Mouse (Mus musculus) bone marrow, adult 2 months (tissue): ENCODE results near the gene Zbtb7a. TPM values are rescaled to one million over a fixed set of nuclear protein-coding genes. Genes with fewer than 3 reads are reported as not detected.

ENCODE experiments used
- H3K27ac ChIP-seq: fragments of 200-500 bp; 2 replicates; pipeline ENCODE4 v1.5.1; 2012; ENCODE audit warnings: low read depth, mild to moderate bottlenecking, control low read depth, inconsistent platforms, low read length; ENCODE audit not compliant: control insufficient read depth, poor library complexity, insufficient read depth
- H3K4me1 ChIP-seq: fragments of 200-500 bp; 2 replicates; pipeline ENCODE4 v1.6.1; 2011; ENCODE audit warnings: low read length; ENCODE audit not compliant: control insufficient read depth, insufficient read depth
- H3K4me3 ChIP-seq: fragments of 200-500 bp; replicated peaks from 2 replicates; pipeline ENCODE3; 2011; ENCODE audit warnings: mild to moderate bottlenecking, low read depth, low read length, control low read depth; ENCODE audit not compliant: control insufficient read depth
- CTCF ChIP-seq: fragments of 200-500 bp; IDR thresholded peaks from 2 replicates; pipeline ENCODE4 v1.5.1; 2011; ENCODE audit warnings: low read length, control low read depth; ENCODE audit not compliant: control insufficient read depth, insufficient read depth
- POLR2A ChIP-seq: fragments of 200-500 bp; IDR thresholded peaks from 2 replicates; pipeline ENCODE4 v1.6.1; 2011; ENCODE audit warnings: low read depth, mild to moderate bottlenecking, control low read depth, low read length, borderline replicate concordance; ENCODE audit not compliant: control insufficient read depth
- WGBS: fragments of 180-500 bp; shearing (Covaris S2); methylation state at CpG from one replicate; pipeline ENCODE4 v1.1.7; 2018; 5-methylcytosine and 5-hydroxymethylcytosine counted together
- polyA plus RNA-seq: library from polyadenylated mRNA; stranded (reverse); fragments of >200 nt; gene quantifications from 2 replicates; pipeline ENCODE4 v1.2.4, GENCODE M21; 2011; ENCODE audit warnings: low replicate concordance; ENCODE audit not compliant: missing spikeins, insufficient read depth, insufficient read length

Zbtb7a gene
- polyA plus RNA-seq, 1 experiment: 28.2 TPM

DNA sequence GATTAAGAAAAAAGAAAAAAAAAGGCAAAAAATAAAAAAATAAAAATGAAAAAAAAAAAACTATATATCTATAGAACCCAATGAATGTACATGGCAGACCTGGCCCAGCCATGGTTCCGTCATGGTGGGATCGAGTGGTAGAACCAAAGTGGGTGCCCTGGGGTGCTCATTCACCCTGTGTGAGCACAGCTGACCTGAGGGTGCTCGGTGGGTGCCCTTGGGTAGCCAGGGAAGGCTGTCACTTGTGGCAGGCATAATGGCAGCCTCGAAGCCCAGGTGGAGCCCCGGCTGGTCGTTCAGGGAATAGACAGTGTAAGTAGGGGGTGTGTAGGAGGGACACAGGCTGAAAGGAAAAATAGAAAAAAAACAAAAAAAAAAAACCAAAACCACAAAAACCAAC is 16.2 kb downstream of the Zbtb7a start:
- no peak overlapping the region for H3K27ac ChIP-seq
- 60% methylated on average over 6 of the region's 6 CpGs for WGBS
- no peak overlapping the region for H3K4me3 ChIP-seq
- no peak for TF ChIP-seq CTCF
- no peak for TF ChIP-seq POLR2A
- H3K4me1 ChIP-seq: no peaks in the 10 kb centered on the region

DNA sequence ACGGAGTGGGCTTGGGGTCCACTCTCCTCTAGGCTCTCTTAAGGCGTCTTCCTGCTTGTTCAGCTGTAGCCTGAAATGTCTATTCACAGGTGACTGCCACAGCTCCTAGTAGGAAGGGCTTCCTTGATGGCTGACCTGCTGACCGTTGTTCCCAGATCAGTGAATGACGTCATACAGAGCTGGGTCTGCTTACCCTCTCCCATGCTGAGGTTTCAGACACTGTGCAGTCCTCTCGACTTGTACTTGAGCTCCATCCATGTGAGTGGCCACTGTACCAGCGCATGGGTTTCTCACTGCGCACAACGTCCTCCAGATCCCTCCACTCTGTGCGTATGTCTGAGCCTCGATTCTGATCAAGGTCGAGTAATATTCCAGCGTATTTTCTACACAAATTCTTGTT is 17.6 kb downstream of the Zbtb7a start:
- WGBS: 71% methylated on average over 12 of the region's 12 CpGs
- no peak overlapping the region for H3K4me3 ChIP-seq
- H3K4me1 ChIP-seq: no peaks in the 10 kb centered on the region
- no peak overlapping the region for H3K27ac ChIP-seq
- TF ChIP-seq CTCF (no peak), POLR2A (no peak)

DNA sequence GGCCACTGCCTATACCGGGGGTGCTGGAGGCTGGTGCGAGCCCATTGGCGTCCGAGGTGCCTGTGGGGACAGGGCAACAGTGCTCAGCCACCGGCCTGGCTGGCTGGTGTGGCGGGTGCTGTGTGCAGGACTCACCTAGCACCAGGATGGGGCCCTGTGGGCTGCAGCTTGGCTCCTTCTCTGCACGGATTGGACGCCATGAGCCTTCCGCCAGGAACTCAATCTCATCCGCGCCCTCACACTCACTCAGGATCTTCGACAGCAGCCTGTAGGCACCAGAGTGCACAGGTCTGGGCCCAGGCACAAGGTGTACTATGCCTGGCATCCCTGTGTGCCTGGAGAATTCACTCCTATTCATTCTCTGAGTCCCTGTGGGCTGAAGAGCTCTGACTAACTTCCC is 19.3 kb downstream of the Zbtb7a start:
- Histone ChIP-seq H3K4me3 (no peak overlapping the region), H3K4me1 (no peaks in the 10 kb centered on the region), H3K27ac (no peak overlapping the region)
- TF ChIP-seq POLR2A (no peak), CTCF (no peak)
- 94% methylated on average over 12 of the region's 12 CpGs for WGBS

DNA sequence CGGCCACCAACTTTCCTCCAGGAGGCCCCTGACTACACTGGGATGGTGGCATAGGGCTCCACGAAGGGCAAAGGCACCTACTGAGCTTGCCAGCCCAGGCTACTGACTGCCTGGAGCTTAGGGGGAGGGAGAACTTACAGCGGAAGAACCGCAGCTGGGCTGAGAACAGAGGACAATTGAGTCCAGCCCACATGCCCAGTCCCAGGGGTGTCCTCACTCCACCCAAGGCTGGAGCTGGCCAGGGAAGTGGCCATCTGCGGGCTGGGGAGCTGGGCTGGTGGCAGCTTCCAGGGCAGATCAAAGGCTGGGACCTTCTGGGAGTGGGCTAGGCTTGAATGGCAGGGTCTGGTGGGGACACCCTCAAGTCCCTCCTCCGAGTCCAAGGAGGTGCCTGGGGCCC is 19.7 kb downstream of the Zbtb7a start:
- TF ChIP-seq POLR2A (no peak), CTCF (no peak)
- H3K4me3 ChIP-seq: no peak overlapping the region
- WGBS: 88% methylated on average over 6 of the region's 6 CpGs
- no peaks in the 10 kb centered on the region for H3K4me1 ChIP-seq
- no peak overlapping the region for H3K27ac ChIP-seq

DNA sequence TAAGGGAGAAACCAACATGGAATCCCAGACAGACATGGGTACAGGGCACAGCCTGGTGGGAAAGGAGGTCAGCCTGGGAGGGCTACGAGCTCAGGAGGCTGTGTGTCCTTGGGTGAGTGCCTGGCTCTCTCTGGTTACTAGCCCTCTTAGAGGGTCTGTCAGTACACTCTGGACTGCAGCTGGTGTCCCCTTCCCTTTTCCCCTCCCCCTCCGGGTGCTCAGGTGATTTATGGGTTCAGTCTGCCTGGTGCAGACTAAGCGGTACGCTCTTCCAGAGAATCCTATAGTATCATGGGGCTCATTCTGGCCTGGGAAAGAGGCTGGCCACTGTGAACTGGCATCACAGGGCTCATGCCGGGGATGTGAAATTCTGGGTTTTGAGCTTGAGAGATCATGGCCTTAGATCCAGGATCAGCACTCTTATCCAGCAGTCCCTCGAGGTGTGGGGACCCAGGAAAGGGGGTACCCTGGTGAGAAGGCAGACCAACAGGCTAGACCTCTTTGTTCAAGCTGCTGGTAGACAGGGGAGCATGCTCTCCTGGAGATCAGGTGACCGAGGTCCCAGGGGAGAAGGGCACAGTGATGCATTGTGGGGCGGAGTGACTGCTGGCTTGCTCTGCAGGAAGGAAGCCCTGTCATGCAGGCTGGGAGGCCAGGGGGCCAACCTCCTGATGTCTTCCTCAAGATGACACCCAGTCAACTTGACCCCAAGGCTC is 26.7 kb downstream of the Zbtb7a start:
- TF ChIP-seq CTCF (no peak), POLR2A (no peak)
- peaks cover 2% of the 10 kb centered on the region for H3K4me1 ChIP-seq

DNA sequence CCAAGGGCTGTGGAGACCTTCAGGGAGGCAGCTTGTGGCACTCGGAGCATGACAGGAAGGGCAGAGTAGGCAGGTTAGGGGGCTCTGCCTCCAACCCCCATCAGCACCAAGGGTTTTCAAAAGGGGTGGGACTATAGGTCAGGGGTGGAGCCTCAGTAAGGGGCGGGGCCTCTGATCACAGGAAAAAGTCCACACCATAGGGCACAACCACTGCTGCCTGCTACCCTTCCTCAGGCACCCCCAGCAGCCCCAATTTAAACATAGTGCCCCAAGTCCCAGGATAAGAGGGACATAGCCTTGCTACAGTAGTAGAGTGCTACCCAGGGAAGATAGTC is 27.3 kb downstream of the Zbtb7a start:
- no peak for TF ChIP-seq CTCF
- TF ChIP-seq POLR2A: no peak
- Histone ChIP-seq H3K4me1 (peaks cover 2% of the 10 kb centered on the region), H3K4me3 (no peak overlapping the region), H3K27ac (peak overlapping the region; percentile 55; the same call in 1 of the 2 replicates)
- WGBS: 36% methylated on average over 2 of the region's 2 CpGs

More for the DNA sequence above, 26.7 kb downstream of the Zbtb7a start:
- Histone ChIP-seq H3K4me3 (no peak overlapping the region), H3K27ac (0 out of 2 replicates have a peak overlapping the region, but pooled peaks have one; percentile 55)
- WGBS: 67% methylated on average over 8 of the region's 8 CpGs

DNA sequence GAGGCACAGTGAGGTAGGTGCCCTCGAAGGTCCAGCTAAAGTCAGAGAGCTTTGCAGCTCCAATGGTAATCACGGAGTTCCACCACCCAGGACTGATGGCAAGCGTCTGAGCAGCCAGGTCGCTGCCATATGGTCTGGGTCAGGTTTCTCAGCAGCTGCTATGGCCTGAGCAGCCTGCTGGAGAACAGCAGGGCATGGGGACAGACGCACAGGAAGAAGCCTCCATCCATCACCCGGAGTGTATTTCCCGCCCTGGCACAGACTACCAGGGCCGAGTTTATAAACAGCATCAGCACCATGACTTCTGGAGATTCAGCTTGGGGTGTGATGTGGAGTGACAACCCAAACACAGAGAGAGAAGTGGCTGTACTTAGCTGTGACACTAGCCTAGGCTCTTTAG is 30.1 kb downstream of the Zbtb7a start:
- no peak overlapping the region for H3K4me3 ChIP-seq
- no peak for TF ChIP-seq CTCF
- no peak for TF ChIP-seq POLR2A
- no peak overlapping the region for H3K27ac ChIP-seq
- 89% methylated on average over 8 of the region's 8 CpGs for WGBS
- H3K4me1 ChIP-seq: peaks cover 2% of the 10 kb centered on the region

DNA sequence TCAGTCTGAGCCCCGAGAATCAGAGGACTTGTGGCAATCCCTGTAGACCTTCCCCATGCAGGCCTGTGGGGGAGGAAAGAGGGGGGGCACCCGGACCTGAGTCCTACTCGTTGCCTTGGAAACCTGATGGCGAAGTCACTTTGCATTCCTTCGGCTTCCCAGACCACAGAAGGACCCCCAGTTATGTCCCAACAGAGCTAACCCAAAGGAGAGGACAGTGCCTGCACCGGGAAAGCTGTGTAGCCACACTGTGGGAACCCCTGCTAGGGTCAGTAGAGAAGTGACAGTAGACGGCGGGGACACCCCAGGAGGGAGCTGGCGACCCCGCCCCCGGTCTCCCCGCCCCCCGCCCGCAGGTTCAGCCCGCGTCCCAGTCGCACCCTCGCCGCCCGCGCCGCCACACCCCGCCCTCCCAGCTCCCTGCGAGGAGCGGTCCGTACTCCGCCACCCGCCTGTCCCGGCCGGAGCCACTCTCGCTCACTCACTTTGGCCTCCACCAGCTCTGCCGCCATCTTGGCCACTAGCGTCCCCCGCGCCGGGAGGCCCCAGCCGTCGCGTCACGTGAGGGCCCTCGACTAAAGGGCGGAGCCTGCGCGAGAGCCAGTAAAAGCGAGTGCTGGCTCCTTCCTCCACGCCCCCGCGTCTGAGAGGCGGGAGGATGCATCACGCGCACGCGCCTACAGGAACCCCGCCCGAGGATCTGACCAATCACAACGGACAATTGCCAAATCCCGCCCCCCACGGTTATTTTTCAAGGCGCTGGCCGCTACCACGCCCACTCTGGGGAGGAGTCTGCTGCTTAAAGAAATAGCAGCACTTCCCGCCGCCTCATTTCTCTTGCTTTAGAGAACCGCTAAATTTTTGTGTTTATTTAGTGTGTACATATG is 32.4 kb downstream of the Zbtb7a start, which contains the start of gene Pias4:
Gene Pias4 (minus strand): TSS at position 724 of the 887 bp plus-strand sequence.
- peak; percentile 92 for TF ChIP-seq POLR2A
- TF ChIP-seq CTCF: no peak
- Histone ChIP-seq H3K27ac (peak within 1 kb of the TSS; percentile 85), H3K4me1 (peaks cover 2% of the 10 kb centered on the region), H3K4me3 (peak within 1 kb of the TSS; percentile 68)
- under 1% methylated on average over 64 of the region's 64 CpGs for WGBS
